Mouse (Mus musculus) adrenal gland, postnatal 36 days (tissue): ENCODE data around the gene Sox11. TPM values are rescaled to one million over a fixed set of nuclear protein-coding genes. Genes with fewer than 3 reads are reported as not detected.
A peak's percentile ranks its signal among the peaks of the same experiment; 100 is the strongest.

Source experiments
- DNase-seq, 2 experiments: peaks; one replicate each; pipeline ENCODE4 v3.0.0; 2021; ENCODE audit warnings: mixed read lengths in 1 of 2
- long read RNA-seq, 2 experiments: library from polyadenylated mRNA; stranded (forward); transcript quantifications; one replicate each; pipeline ENCODE4 v2.0.0; 2021; ENCODE audit warnings: borderline sequencing depth in 2 of 2
- total RNA-seq, 2 experiments: library from RNA; stranded (reverse); gene quantifications; 2 replicates each; pipeline ENCODE4 v1.2.3; 2021

Gene Sox11
- under 1 TPM; 0.23 to 0.26 TPM for total RNA-seq
- long read RNA-seq, experiment 1: 0 reads
- long read RNA-seq, experiment 2: 0 reads

GRCm38 (mm10) chr12:27341871-27342690, at the start of gene Sox11:
Gene Sox11 (minus strand): TSS chr12:27342574.
- DNase-seq: peak; percentile 3 to 11

GRCm38 (mm10) chr12:27391652-27392305, 49.4 kb upstream of the Sox11 start:
- no peak for DNase-seq

DNA sequence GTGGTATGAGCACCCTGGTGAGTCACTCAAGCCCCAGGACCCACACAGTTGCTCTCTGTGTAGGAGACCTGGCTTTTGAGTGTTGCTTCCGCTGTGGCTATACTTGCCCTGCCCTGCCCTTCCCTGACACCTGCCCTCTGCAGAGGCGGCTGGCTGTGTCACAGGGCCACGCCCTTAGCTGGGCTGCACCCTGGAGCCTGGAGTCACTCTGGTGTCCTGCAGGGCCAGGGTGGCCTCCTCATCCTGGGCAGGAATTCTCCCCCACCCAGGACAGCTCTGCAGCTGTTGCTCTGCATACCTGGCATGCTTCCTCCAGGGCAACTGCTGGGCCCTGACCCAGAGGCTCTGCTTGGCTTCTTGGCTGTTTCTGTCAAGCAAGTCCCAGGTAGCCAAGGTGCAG, 48.1 kb upstream of the Sox11 start:
- no peak for DNase-seq

GRCm38 (mm10) chr12:27389429-27389828, 47.1 kb upstream of the Sox11 start:
- no peak for DNase-seq

GRCm38 (mm10) chr12:27372505-27372904, 30.1 kb upstream of the Sox11 start:
- DNase-seq: no peak

DNA sequence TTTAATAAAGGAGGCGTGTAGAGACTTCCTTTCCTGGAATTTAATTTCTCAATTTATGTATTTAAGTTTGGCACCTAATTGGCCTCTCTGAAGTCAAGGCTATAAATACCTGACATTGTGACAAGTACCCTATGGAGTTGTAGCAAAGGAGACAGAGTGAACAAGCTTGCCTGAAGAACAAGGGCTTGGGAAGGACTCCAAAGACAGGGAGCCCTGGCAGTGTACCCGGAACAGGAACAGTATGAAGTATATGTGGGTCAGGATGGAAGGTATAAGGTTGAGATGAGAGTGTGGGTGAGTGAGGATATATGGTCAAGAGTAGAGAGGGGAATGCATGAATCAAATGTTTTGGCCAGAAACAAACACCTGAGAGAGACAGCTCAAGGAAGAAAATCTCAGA, 28.4 kb upstream of the Sox11 start:
- no peak for DNase-seq

GRCm38 (mm10) chr12:27367476-27367875, 25.1 kb upstream of the Sox11 start:
- no peak for DNase-seq

GRCm38 (mm10) chr12:27363840-27364640, 21.7 kb upstream of the Sox11 start:
- DNase-seq: no peak

GRCm38 (mm10) chr12:27357076-27357637, 14.8 kb upstream of the Sox11 start:
- DNase-seq: peak; percentile 2 to 10

DNA sequence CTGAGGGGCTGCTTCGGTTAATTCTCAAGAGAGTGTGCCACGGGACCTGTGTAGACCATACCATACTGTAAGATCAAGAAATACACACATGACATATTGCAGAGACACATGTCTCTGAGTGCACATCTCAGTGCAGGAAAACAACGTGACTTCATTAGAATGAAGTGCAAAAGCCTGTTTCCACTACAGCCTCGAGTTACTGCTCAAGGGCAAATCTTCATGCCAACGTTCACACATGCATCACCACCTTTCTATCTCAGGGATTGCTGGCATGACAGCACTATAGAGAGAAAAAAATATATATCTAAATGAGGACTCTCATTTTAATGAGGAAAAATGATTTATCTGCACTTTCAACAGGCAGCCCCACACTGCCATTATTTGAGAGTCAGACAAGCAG, 14.2 kb upstream of the Sox11 start:
- no peak for DNase-seq

DNA sequence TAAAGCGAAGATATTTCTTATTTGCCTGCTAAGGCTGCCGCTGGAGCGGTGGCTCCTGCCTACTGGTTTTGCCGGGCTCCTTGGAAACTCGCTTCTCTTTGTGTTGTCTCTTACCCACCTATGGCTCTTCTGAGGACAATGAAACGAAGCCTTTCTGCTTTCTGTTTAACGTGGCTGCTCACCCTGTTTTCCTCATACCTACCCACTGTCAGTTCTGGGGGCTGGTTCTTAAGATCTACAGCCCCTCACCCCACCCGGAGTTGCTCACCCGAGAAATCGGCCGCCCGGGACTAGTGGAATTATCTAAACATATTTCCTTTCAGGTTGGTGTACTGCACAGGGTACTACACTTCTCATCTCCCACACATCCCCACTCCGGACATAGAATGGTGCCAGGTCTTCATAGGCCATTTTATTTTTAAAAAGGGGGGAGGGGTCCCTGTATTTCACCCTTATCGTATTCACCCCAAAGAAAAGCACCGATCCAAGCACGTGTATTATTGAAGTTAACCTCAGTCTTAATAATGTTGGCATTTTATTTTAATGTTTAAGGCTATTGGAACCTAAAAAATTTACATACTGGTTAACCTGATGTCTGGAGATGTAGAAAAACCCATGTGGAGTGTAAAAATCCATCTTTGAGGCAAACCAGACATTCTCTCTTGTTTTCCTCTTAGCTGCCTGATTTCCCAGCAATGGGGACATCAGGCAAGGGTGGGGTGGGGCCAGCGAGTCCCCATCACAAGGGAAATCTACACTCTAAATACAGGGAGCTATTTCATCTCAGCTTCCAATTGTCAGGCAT, 1.4 kb upstream of the Sox11 start:
- DNase-seq: no peak

- DNase-seq: peak; percentile 59 to 61
Observed at GRCm38 (mm10) chr12:27342691-27343605, 574 bp upstream of the Sox11 start.

GRCm38 (mm10) chr12:27341130-27341870, 1.1 kb downstream of the Sox11 start:
- peak in 1 of 2 experiments; percentile 7 for DNase-seq

- no peak for DNase-seq
Observed at GRCm38 (mm10) chr12:27340451-27341035, 1.8 kb downstream of the Sox11 start.

DNA sequence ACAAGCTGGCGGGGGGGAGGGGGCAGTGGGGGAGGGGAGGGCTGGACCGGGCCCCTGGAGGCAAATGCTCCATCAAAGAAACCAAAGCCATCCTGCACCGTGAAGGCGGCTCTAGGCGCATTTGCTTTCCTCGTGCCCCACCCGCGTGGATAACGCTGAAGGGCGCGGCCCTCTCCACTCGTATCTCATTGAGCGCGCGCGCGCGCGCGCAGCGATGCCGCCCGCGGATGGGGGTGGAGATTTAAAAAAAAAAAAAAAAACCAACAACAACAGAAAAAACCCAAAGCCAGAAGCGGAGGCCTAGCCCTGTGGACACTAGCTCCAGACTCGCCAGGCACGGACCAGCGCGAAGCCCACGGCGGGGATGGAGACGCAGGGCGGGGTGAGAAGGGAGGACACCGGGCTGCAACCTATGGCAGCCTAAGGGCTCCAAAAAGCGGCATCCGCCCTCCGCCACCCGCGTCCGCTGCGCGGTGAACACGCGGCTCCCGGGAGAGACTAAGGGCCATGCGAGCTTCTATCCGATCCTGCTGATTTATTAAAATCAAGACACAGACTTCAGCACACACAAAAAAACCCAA, 3.1 kb downstream of the Sox11 start:
- peak; percentile 3 to 16 for DNase-seq

DNA sequence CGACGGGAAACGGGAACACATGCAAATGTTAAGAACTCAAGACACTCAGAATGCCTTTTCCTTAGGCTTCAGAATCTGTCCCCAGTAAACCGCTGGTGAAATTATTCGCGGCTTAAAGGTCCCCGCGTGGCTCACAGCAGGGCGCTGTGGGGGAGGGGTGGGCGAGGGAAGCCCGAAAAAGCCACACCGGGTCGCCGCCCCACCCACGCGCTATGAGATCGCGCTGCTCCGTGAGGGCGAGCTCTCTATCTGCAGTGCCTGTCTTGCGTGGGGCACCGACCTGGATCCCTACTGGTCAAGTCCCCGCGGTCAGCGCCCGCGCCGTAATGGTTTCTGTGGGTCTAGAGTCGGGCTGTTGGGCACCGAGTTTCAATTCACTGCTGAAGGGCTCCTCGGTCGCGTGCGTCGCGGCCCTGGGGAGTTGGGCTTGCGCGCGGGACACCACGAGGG, 3.6 kb downstream of the Sox11 start:
- peak in 1 of 2 experiments; percentile 14 for DNase-seq

GRCm38 (mm10) chr12:27338116-27338515, 4.3 kb downstream of the Sox11 start:
- no peak for DNase-seq

DNA sequence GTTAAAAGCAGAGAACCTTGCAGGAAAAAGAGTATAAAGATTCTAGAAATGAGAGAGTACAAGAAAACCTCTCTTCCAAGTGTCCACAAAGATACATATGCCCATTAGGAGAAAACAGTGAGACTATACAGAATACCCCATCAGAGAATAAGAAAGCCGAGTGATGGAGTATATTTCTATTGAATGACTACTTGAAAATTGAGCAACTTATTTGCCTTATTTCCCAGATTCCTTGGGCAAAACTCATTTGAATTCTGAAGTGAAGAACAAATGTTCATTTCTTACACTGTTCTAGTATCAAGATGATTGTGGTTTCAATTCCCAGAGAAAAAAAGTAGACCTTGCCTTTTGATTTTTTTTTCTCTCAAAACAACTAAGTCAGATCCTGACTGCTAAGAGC, 4.9 kb downstream of the Sox11 start:
- DNase-seq: no peak

DNA sequence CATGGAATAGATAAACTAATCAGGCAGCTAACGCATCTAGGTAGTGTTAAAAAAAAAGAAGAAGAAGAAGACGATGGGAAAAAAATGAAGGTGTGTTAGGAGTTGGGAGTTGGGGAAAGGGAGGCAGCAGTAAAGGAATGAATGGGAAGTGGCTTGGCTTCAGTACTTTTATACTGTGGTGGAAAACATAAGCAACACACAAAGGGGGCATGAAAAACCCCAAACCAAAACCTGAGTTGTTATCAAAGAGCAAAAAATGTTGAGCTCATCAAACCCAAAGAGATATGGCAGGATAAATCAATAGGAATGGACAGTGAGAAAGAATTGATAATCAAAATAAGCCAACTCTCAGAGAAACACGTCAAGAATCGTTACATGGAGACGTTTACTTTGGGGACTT, 5.6 kb downstream of the Sox11 start:
- no peak for DNase-seq
